Mouse (Mus musculus): Measurements from ENCODE around the gene Entpd3.

- TF ChIP-seq POLR2A (IDR thresholded peaks at IDR 0.05; ENCODE audit: insufficient read depth, low read depth, low read length) = no peak
- no peak for TF ChIP-seq CTCF (IDR thresholded peaks at IDR 0.05; ENCODE audit: insufficient read depth, low read depth, low read length)
These were observed 37.0 kb downstream of the Entpd3 start for GRCm38 (mm10) chr9:120576662-120577013.
